Mouse (Mus musculus): ENCODE results near the gene Nrarp.

Gene Nrarp

GRCm38 (mm10) chr2:25228995-25229530 is 48.5 kb downstream of the Nrarp start:
- in situ Hi-C loops (cut with MseI, MboI) = no loop called here

GRCm38 (mm10) chr2:25229582-25229981 is 49.0 kb downstream of the Nrarp start:
- in situ Hi-C loops (cut with MseI, MboI) = no loop called here

GRCm38 (mm10) chr2:25230581-25230980 is 50.0 kb downstream of the Nrarp start:
- in situ Hi-C loops (cut with MseI, MboI) = no loop called here

GRCm38 (mm10) chr2:25231038-25231437 is 50.5 kb downstream of the Nrarp start:
- in situ Hi-C loops (cut with MseI, MboI) = no loop called here
